Mouse (Mus musculus) midbrain, embryonic 16.5 days (tissue): ENCODE results near the gene Nubp1. TPM values are rescaled to one million over a fixed set of nuclear protein-coding genes. Genes with fewer than 3 reads are reported as not detected.

Source experiments
- ATAC-seq: fragments of 200-750 bp; cut with Nextera tagmentation; 2 replicates; pipeline ENCODE4 v1.8.0; 2017; ENCODE audit warnings: moderate TSS enrichment
- H3K27ac ChIP-seq: fragments of 300-500 bp; sonication (generic); 2 replicates; pipeline ENCODE4 v1.5.1; 2014; ENCODE audit warnings: mild to moderate bottlenecking, low read length, mixed read lengths
- H3K27me3 ChIP-seq: fragments of 300-500 bp; sonication (generic); 2 replicates; pipeline ENCODE4 v1.6.1; 2014; ENCODE audit warnings: low read depth, low read length, mixed read lengths; ENCODE audit not compliant: control insufficient read depth, insufficient read depth
- H3K36me3 ChIP-seq: fragments of 300-500 bp; sonication (generic); 2 replicates; pipeline ENCODE4 v1.6.1; 2014; ENCODE audit warnings: mild to moderate bottlenecking, low read length, moderate library complexity, mixed read lengths; ENCODE audit not compliant: control insufficient read depth, insufficient read depth
- H3K4me1 ChIP-seq: fragments of 300-500 bp; sonication (generic); 2 replicates; pipeline ENCODE4 v1.6.1; 2014; ENCODE audit warnings: mild to moderate bottlenecking, low read length, mixed read lengths; ENCODE audit not compliant: control insufficient read depth, insufficient read depth
- H3K4me2 ChIP-seq: fragments of 300-500 bp; sonication (generic); 2 replicates; pipeline ENCODE4 v1.6.1; 2014; ENCODE audit warnings: mild to moderate bottlenecking, low read length, mixed read lengths
- H3K4me3 ChIP-seq: fragments of 300-500 bp; sonication (generic); 2 replicates; pipeline ENCODE4 v1.5.1; 2014; ENCODE audit warnings: low read depth, mild to moderate bottlenecking, low read length, moderate library complexity, mixed read lengths
- H3K9ac ChIP-seq: fragments of 300-500 bp; sonication (generic); 2 replicates; pipeline ENCODE4 v1.6.1; 2014; ENCODE audit warnings: low read depth, low read length, mixed read lengths
- H3K9me3 ChIP-seq: fragments of 300-500 bp; sonication (generic); replicated peaks from 2 replicates; pipeline ENCODE4 v1.6.1; 2014; ENCODE audit warnings: mild to moderate bottlenecking, low read length, mixed read lengths; ENCODE audit not compliant: control insufficient read depth, poor library complexity, severe bottlenecking
- WGBS: fragments of 180-500 bp; shearing (Covaris S2); extraction: QIAGEN DNeasy Blood & Tissue Kit; methylation state at CpG from one replicate; pipeline ENCODE4 v1.1.7; 2014; 5-methylcytosine and 5-hydroxymethylcytosine counted together
- polyA plus RNA-seq: library from polyadenylated mRNA; unstranded; fragments of >200 nt; fragmentation: Nextera tagmentation; extraction: Ambion mirVana; gene quantifications from 2 replicates; pipeline ENCODE4 v1.2.1, GENCODE M21; 2015

Gene Nubp1
- polyA plus RNA-seq, 1 experiment from 2014 or later, result 45.3 TPM

- Histone ChIP-seq H3K9me3 (no peaks in the 10 kb centered on the region), H3K36me3 (no peaks in the 10 kb centered on the region), H3K4me3 (no peak overlapping the region), H3K27me3 (no peaks in the 10 kb centered on the region), H3K4me2 (no peak overlapping the region), H3K4me1 (peaks cover 5% of the 10 kb centered on the region), H3K27ac (no peak overlapping the region), H3K9ac (no peak overlapping the region)
- 72% methylated on average over 8 of the region's 8 CpGs for WGBS
- ATAC-seq, result peak; percentile 79
These were observed 40.7 kb downstream of the Nubp1 start for GRCm38 (mm10) chr16:10452445-10452896.

GRCm38 (mm10) chr16:10453872-10454582, 42.3 kb downstream of the Nubp1 start:
- Histone ChIP-seq H3K4me2 (no peak overlapping the region), H3K36me3 (no peaks in the 10 kb centered on the region), H3K9ac (no peak overlapping the region), H3K4me1 (no peaks in the 10 kb centered on the region), H3K27me3 (no peaks in the 10 kb centered on the region), H3K9me3 (no peaks in the 10 kb centered on the region), H3K27ac (no peak overlapping the region), H3K4me3 (no peak overlapping the region)
- no peak for ATAC-seq
- WGBS, result 81% methylated on average over 6 of the region's 6 CpGs

GRCm38 (mm10) chr16:10454583-10454974, 42.8 kb downstream of the Nubp1 start:
- 72% methylated on average over 3 of the region's 3 CpGs for WGBS
- no peak for ATAC-seq
- Histone ChIP-seq H3K9ac (no peak overlapping the region), H3K4me2 (no peak overlapping the region), H3K36me3 (no peaks in the 10 kb centered on the region), H3K9me3 (no peaks in the 10 kb centered on the region), H3K4me3 (no peak overlapping the region), H3K27me3 (no peaks in the 10 kb centered on the region), H3K27ac (no peak overlapping the region), H3K4me1 (no peaks in the 10 kb centered on the region)

GRCm38 (mm10) chr16:10460188-10460587, 48.4 kb downstream of the Nubp1 start:
- Histone ChIP-seq H3K9me3 (no peaks in the 10 kb centered on the region), H3K27me3 (no peaks in the 10 kb centered on the region), H3K4me2 (no peak overlapping the region), H3K9ac (no peak overlapping the region), H3K36me3 (no peaks in the 10 kb centered on the region), H3K4me3 (no peak overlapping the region), H3K27ac (no peak overlapping the region), H3K4me1 (no peaks in the 10 kb centered on the region)
- ATAC-seq, result no peak
- WGBS, result 77% methylated on average over 2 of the region's 2 CpGs

- no peak overlapping the region for H3K9ac ChIP-seq
- no peaks in the 10 kb centered on the region for H3K27me3 ChIP-seq
- H3K4me1 ChIP-seq, result no peaks in the 10 kb centered on the region
- 93% methylated on average over 2 of the region's 2 CpGs for WGBS
- no peak overlapping the region for H3K4me2 ChIP-seq
- ATAC-seq, result no peak
- H3K36me3 ChIP-seq, result no peaks in the 10 kb centered on the region
- H3K4me3 ChIP-seq, result no peak overlapping the region
- H3K27ac ChIP-seq, result no peak overlapping the region
- H3K9me3 ChIP-seq, result no peaks in the 10 kb centered on the region
These were observed 49.4 kb downstream of the Nubp1 start for GRCm38 (mm10) chr16:10461178-10461577.

- Histone ChIP-seq H3K27ac (no peak overlapping the region), H3K9me3 (no peaks in the 10 kb centered on the region), H3K9ac (no peak overlapping the region), H3K4me3 (no peak overlapping the region), H3K27me3 (no peaks in the 10 kb centered on the region), H3K4me1 (no peaks in the 10 kb centered on the region), H3K4me2 (no peak overlapping the region), H3K36me3 (no peaks in the 10 kb centered on the region)
- no peak for ATAC-seq
- WGBS, result 32% methylated on average over 4 of the region's 4 CpGs
These were observed 53.4 kb downstream of the Nubp1 start for GRCm38 (mm10) chr16:10465011-10465681.

GRCm38 (mm10) chr16:10467391-10468107, 55.8 kb downstream of the Nubp1 start:
- Histone ChIP-seq H3K9me3 (no peaks in the 10 kb centered on the region), H3K9ac (no peak overlapping the region), H3K36me3 (no peaks in the 10 kb centered on the region), H3K4me3 (no peak overlapping the region), H3K4me2 (no peak overlapping the region), H3K27ac (no peak overlapping the region), H3K27me3 (no peaks in the 10 kb centered on the region), H3K4me1 (no peaks in the 10 kb centered on the region)
- ATAC-seq, result no peak
- WGBS, result 37% methylated on average over 11 of the region's 11 CpGs

GRCm38 (mm10) chr16:10468201-10468600, 56.5 kb downstream of the Nubp1 start:
- H3K36me3 ChIP-seq, result no peaks in the 10 kb centered on the region
- H3K4me1 ChIP-seq, result no peaks in the 10 kb centered on the region
- H3K4me3 ChIP-seq, result no peak overlapping the region
- H3K9ac ChIP-seq, result no peak overlapping the region
- H3K9me3 ChIP-seq, result no peaks in the 10 kb centered on the region
- no peak overlapping the region for H3K27ac ChIP-seq
- ATAC-seq, result no peak
- WGBS, result 72% methylated on average over 1 of the region's 1 CpGs
- no peaks in the 10 kb centered on the region for H3K27me3 ChIP-seq
- no peak overlapping the region for H3K4me2 ChIP-seq

GRCm38 (mm10) chr16:10471950-10472349, 60.2 kb downstream of the Nubp1 start:
- no peaks in the 10 kb centered on the region for H3K36me3 ChIP-seq
- no peak overlapping the region for H3K9ac ChIP-seq
- 92% methylated on average over 3 of the region's 3 CpGs for WGBS

More at GRCm38 (mm10) chr16:10471950-10472349, 60.2 kb downstream of the Nubp1 start:
- Histone ChIP-seq H3K27ac (no peak overlapping the region), H3K27me3 (no peaks in the 10 kb centered on the region), H3K9me3 (no peaks in the 10 kb centered on the region), H3K4me1 (no peaks in the 10 kb centered on the region), H3K4me3 (no peak overlapping the region), H3K4me2 (no peak overlapping the region)
- ATAC-seq, result no peak
